Mouse (Mus musculus): ENCODE measurements around the gene Ubald1. TPM values are rescaled to one million over a fixed set of nuclear protein-coding genes. Genes with fewer than 3 reads are reported as not detected.
A peak's percentile ranks its signal among the peaks of the same experiment; 100 is the strongest.

Ubald1 gene
- total RNA-seq, 2 experiments from 2014 or later, result 91.8 to 93.7 TPM

GRCm38 (mm10) chr16:4912074-4912648 is 32.0 kb upstream of the Ubald1 start:
- Histone ChIP-seq H3K4me3 (no peak overlapping the region), H3K27ac (peak overlapping the region; percentile 80)
- TF ChIP-seq CTCF (IDR thresholded peaks at IDR 0.05), result no peak
- DNase-seq (ENCODE audit: extremely low spot score in 1 of 2, low spot score in 2 of 2), result peak in 1 of 2 experiments; percentile 8
- intact Hi-C loops (cut with DNase I), result loop anchor here (2.0 kb wide), 1 partner anchor 25 kb away; the partner anchor contains the start of gene Mgrn1

GRCm38 (mm10) chr16:4910758-4911157 is 30.6 kb upstream of the Ubald1 start:
- no peak overlapping the region for H3K27ac ChIP-seq
- no peak overlapping the region for H3K4me3 ChIP-seq
- DNase-seq (ENCODE audit: extremely low spot score in 1 of 2, low spot score in 2 of 2), result no peak
- intact Hi-C loops (cut with DNase I), result no loop called here
- no peak for TF ChIP-seq CTCF (IDR thresholded peaks at IDR 0.05)

GRCm38 (mm10) chr16:4909745-4910144 is 29.6 kb upstream of the Ubald1 start:
- peak; percentile 55 for TF ChIP-seq CTCF (IDR thresholded peaks at IDR 0.05)
- no peak overlapping the region for H3K27ac ChIP-seq
- H3K4me3 ChIP-seq, result no peak overlapping the region
- peak in 1 of 2 experiments; percentile 7 for DNase-seq (ENCODE audit: extremely low spot score in 1 of 2, low spot score in 2 of 2)
- intact Hi-C loops (cut with DNase I), result no loop called here

GRCm38 (mm10) chr16:4907972-4908371 is 27.9 kb upstream of the Ubald1 start:
- DNase-seq (ENCODE audit: extremely low spot score in 1 of 2, low spot score in 2 of 2), result no peak
- intact Hi-C loops (cut with DNase I), result no loop called here
- TF ChIP-seq CTCF (IDR thresholded peaks at IDR 0.05), result no peak
- no peak overlapping the region for H3K4me3 ChIP-seq
- peak overlapping the region; percentile 33; the same call in 1 of the 2 replicates for H3K27ac ChIP-seq

- no peak overlapping the region for H3K4me3 ChIP-seq
- no peak for DNase-seq (ENCODE audit: extremely low spot score in 1 of 2, low spot score in 2 of 2)
- intact Hi-C loops (cut with DNase I), result no loop called here
- H3K27ac ChIP-seq, result peak overlapping the region; percentile 33; the same call in 1 of the 2 replicates
- no peak for TF ChIP-seq CTCF (IDR thresholded peaks at IDR 0.05)
Observed at GRCm38 (mm10) chr16:4907386-4907785, 27.3 kb upstream of the Ubald1 start.

- no peak overlapping the region; the same call in 1 of the 2 replicates for H3K27ac ChIP-seq
- intact Hi-C loops (cut with DNase I), result no loop called here
- no peak for DNase-seq (ENCODE audit: extremely low spot score in 1 of 2, low spot score in 2 of 2)
- no peak overlapping the region for H3K4me3 ChIP-seq
- no peak for TF ChIP-seq CTCF (IDR thresholded peaks at IDR 0.05)
Observed at GRCm38 (mm10) chr16:4906559-4906958, 26.4 kb upstream of the Ubald1 start.

GRCm38 (mm10) chr16:4905591-4905990 is 25.5 kb upstream of the Ubald1 start:
- no peak for TF ChIP-seq CTCF (IDR thresholded peaks at IDR 0.05)
- DNase-seq (ENCODE audit: extremely low spot score in 1 of 2, low spot score in 2 of 2), result no peak

GRCm38 (mm10) chr16:4904878-4905277 is 24.8 kb upstream of the Ubald1 start:
- no peak overlapping the region for H3K4me3 ChIP-seq
- intact Hi-C loops (cut with DNase I), result no loop called here

More at GRCm38 (mm10) chr16:4905591-4905990, 25.5 kb upstream of the Ubald1 start:
- intact Hi-C loops (cut with DNase I), result no loop called here
- no peak overlapping the region for H3K27ac ChIP-seq
- no peak overlapping the region for H3K4me3 ChIP-seq

GRCm38 (mm10) chr16:4903491-4904102 is 23.5 kb upstream of the Ubald1 start:
- no peak overlapping the region for H3K4me3 ChIP-seq
- no peak for DNase-seq (ENCODE audit: extremely low spot score in 1 of 2, low spot score in 2 of 2)
- H3K27ac ChIP-seq, result no peak overlapping the region
- no peak for TF ChIP-seq CTCF (IDR thresholded peaks at IDR 0.05)
- intact Hi-C loops (cut with DNase I), result no loop called here

More at GRCm38 (mm10) chr16:4904878-4905277, 24.8 kb upstream of the Ubald1 start:
- no peak for TF ChIP-seq CTCF (IDR thresholded peaks at IDR 0.05)
- DNase-seq (ENCODE audit: extremely low spot score in 1 of 2, low spot score in 2 of 2), result no peak
- no peak overlapping the region for H3K27ac ChIP-seq

- DNase-seq (ENCODE audit: extremely low spot score in 1 of 2, low spot score in 2 of 2), result no peak
- Histone ChIP-seq H3K27ac (no peak overlapping the region), H3K4me3 (no peak overlapping the region)
- intact Hi-C loops (cut with DNase I), result no loop called here
- no peak for TF ChIP-seq CTCF (IDR thresholded peaks at IDR 0.05)
Observed at GRCm38 (mm10) chr16:4902390-4902789, 22.3 kb upstream of the Ubald1 start.

- Histone ChIP-seq H3K4me3 (no peak overlapping the region), H3K27ac (no peak overlapping the region)
- no peak for TF ChIP-seq CTCF (IDR thresholded peaks at IDR 0.05)
- DNase-seq (ENCODE audit: extremely low spot score in 1 of 2, low spot score in 2 of 2), result no peak
- intact Hi-C loops (cut with DNase I), result no loop called here
Observed at GRCm38 (mm10) chr16:4901167-4901566, 21.1 kb upstream of the Ubald1 start.

GRCm38 (mm10) chr16:4899711-4900110 is 19.6 kb upstream of the Ubald1 start:
- Histone ChIP-seq H3K27ac (no peak overlapping the region), H3K4me3 (no peak overlapping the region)
- intact Hi-C loops (cut with DNase I), result no loop called here
- DNase-seq (ENCODE audit: extremely low spot score in 1 of 2, low spot score in 2 of 2), result no peak
- TF ChIP-seq CTCF (IDR thresholded peaks at IDR 0.05), result no peak

- TF ChIP-seq CTCF (IDR thresholded peaks at IDR 0.05), result no peak
- Histone ChIP-seq H3K27ac (no peak overlapping the region), H3K4me3 (no peak overlapping the region)
- DNase-seq (ENCODE audit: extremely low spot score in 1 of 2, low spot score in 2 of 2), result no peak
- intact Hi-C loops (cut with DNase I), result no loop called here
Observed at GRCm38 (mm10) chr16:4898881-4899280, 18.8 kb upstream of the Ubald1 start.

All from left cerebral cortex, adult 2 months (tissue).